Comparison of ENCODE assay signal across 8 mouse cellular contexts in genomic region chr2:93176871-93177667, GRCm38 (mm10). TPM values are rescaled to one million over a fixed set of nuclear protein-coding genes. Genes with fewer than 3 reads are reported as not detected.
DNase-seq lines count a peak whose midpoint lies in the region; ATAC-seq lines count a peak whose summit lies in the region.

No protein-coding gene starts in this region.

- 7% methylated on average over 17 of the region's 17 CpGs for WGBS in kidney, embryonic 16.5 days
- 11% methylated on average over 17 of the region's 17 CpGs for WGBS in intestine, embryonic 15.5 days
- 2% methylated on average over 17 of the region's 17 CpGs for WGBS in neural tube, embryonic 12.5 days

- ATAC-seq in kidney, embryonic 16.5 days (ENCODE audit: low FRiP score, low TSS enrichment) = peak; percentile 47; the same call in 1 of the 2 replicates
- ATAC-seq in intestine, embryonic 15.5 days = peak; percentile 58
- ATAC-seq in neural tube, embryonic 12.5 days (ENCODE audit: low FRiP score, low read depth) = peak; percentile 80

- peaks cover 33% of the 10 kb centered on the region for H3K4me1 ChIP-seq in kidney, embryonic 16.5 days (ENCODE audit: insufficient read depth, low read length)
- peaks cover 52% of the 10 kb centered on the region for H3K4me1 ChIP-seq in intestine, embryonic 15.5 days (replicated peaks)
- H3K4me1 ChIP-seq in neural tube, embryonic 12.5 days = peaks cover 66% of the 10 kb centered on the region

- peak overlapping the region; percentile 9; the same call in 1 of the 2 replicates for H3K27ac ChIP-seq in kidney, embryonic 16.5 days (ENCODE audit: low read length)
- H3K27ac ChIP-seq in intestine, embryonic 15.5 days = peak overlapping the region; percentile 62
- peak overlapping the region; percentile 63 for H3K27ac ChIP-seq in neural tube, embryonic 12.5 days

- H3K4me3 ChIP-seq in kidney, embryonic 16.5 days (ENCODE audit: low read length) = peak overlapping the region; percentile 28
- H3K4me3 ChIP-seq in intestine, embryonic 15.5 days (replicated peaks) = no peak overlapping the region
- no peak overlapping the region for H3K4me3 ChIP-seq in neural tube, embryonic 12.5 days

- intact Hi-C loops in gastrocnemius, postnatal 36 days (cut with DNase I) = no loop called here

- peaks cover 12% of the 10 kb centered on the region for H3K27me3 ChIP-seq in kidney, embryonic 16.5 days (ENCODE audit: insufficient read depth, low read length)
- no peaks in the 10 kb centered on the region for H3K27me3 ChIP-seq in intestine, embryonic 15.5 days (replicated peaks)
- peaks cover 4% of the 10 kb centered on the region; the same call in 1 of the 2 replicates for H3K27me3 ChIP-seq in neural tube, embryonic 12.5 days (replicated peaks)

- H3K9me3 ChIP-seq in kidney, embryonic 16.5 days (ENCODE audit: low read length) = no peaks in the 10 kb centered on the region
- H3K9me3 ChIP-seq in intestine, embryonic 15.5 days = no peaks in the 10 kb centered on the region
- H3K9me3 ChIP-seq in neural tube, embryonic 12.5 days = no peaks in the 10 kb centered on the region

- 0 out of 2 replicates have a peak overlapping the region, but pooled peaks have one; percentile 1 for H3K9ac ChIP-seq in kidney, embryonic 16.5 days (replicated peaks; ENCODE audit: low read length)
- H3K9ac ChIP-seq in intestine, embryonic 15.5 days = no peak overlapping the region
- H3K9ac ChIP-seq in neural tube, embryonic 12.5 days = 0 out of 2 replicates have a peak overlapping the region, but pooled peaks have one; percentile 2

- peak overlapping the region; percentile 43 for H3K4me2 ChIP-seq in kidney, embryonic 16.5 days (replicated peaks; ENCODE audit: low read depth, low read length)
- H3K4me2 ChIP-seq in intestine, embryonic 15.5 days (replicated peaks) = peak overlapping the region; percentile 47
- H3K4me2 ChIP-seq in neural tube, embryonic 12.5 days (replicated peaks) = peak overlapping the region; percentile 38

- no peaks in the 10 kb centered on the region for H3K36me3 ChIP-seq in kidney, embryonic 16.5 days (ENCODE audit: insufficient read depth, low read length)
- H3K36me3 ChIP-seq in intestine, embryonic 15.5 days = no peaks in the 10 kb centered on the region
- no peaks in the 10 kb centered on the region for H3K36me3 ChIP-seq in neural tube, embryonic 12.5 days

- DNase-seq in kidney, adult 11 months = no peak
- DNase-seq in embryo, embryonic 10.5 days (ENCODE audit: low spot score) = peak; percentile 86
- DNase-seq in gastrocnemius, postnatal 36 days = no peak
- DNase-seq in urinary bladder, adult 2 months (ENCODE audit: low spot score) = no peak
- DNase-seq in adrenal gland, postnatal 36 days = no peak

RNA-seq across cellular contexts. Expression of gene Trp53i11, which starts 10.3 kb away (rescaled TPM):
- polyA plus RNA-seq in kidney, embryonic 16.5 days (2015; fragmentation: Nextera tagmentation; extraction: Ambion mirVana) = 36.5 and 48.8 TPM in 2 replicates
- polyA plus RNA-seq in intestine, embryonic 15.5 days (2015; fragmentation: Nextera tagmentation; extraction: Ambion mirVana) = 36.0 and 38.8 TPM in 2 replicates
- polyA plus RNA-seq in neural tube, embryonic 12.5 days (2016; fragmentation: Nextera tagmentation; extraction: Ambion mirVana) = 144 and 230 TPM in 2 replicates
- 1 to 10 TPM; 4.7 to 8.0 TPM for total RNA-seq in gastrocnemius, postnatal 36 days (2021)
- 54.5 and 67.6 TPM in 2 replicates for polyA plus RNA-seq in urinary bladder, adult 2 months (2012; rRNA removed)
- 10 to 100 TPM; 48.9 to 70.7 TPM for total RNA-seq in adrenal gland, postnatal 36 days (2021)

Comparison
In these comparisons a context has a peak if more than half of its experiments do, and no peak if none do; other contexts are left out.
1. H3K27ac ChIP-seq: peak in every context shown above with its lines; median percentile 63 in neural tube, embryonic 12.5 days; 62 in intestine, embryonic 15.5 days; 9 in kidney, embryonic 16.5 days.